Mouse (Mus musculus) Patski (cell line): ENCODE data around the gene Pik3cd. TPM values are rescaled to one million over a fixed set of nuclear protein-coding genes. Genes with fewer than 3 reads are reported as not detected.

ENCODE experiments used
- ATAC-seq: fragments of 100-300 bp; one replicate; pipeline ENCODE4 v1.8.0; 2021
- CTCF ChIA-PET: fragments of 350-600 bp; sonication (Branson Sonifier 250); formaldehyde crosslinking; loops from one replicate; lab custom pipeline; 2022; ENCODE audit warnings: inconsistent platforms; lab: Charles Lee
- POLR2A ChIA-PET: fragments of 350-600 bp; sonication (Branson Sonifier 250); formaldehyde crosslinking; loops from one replicate; lab custom pipeline; 2022; ENCODE audit warnings: antibody characterized with exemption, inconsistent platforms; lab: Charles Lee
- DNase-seq: peaks from one replicate; pipeline ENCODE4 v3.0.0-alpha.2; 2011; ENCODE audit warnings: low read depth, low spot score
- H3K27me3 ChIP-seq: fragments of 371-371 bp; one replicate; pipeline ENCODE4 v1.5.1; 2021
- CTCF ChIP-seq: fragments of 100-300 bp; IDR thresholded peaks from one replicate; pipeline ENCODE4 v1.5.1; 2021
- in situ Hi-C: fragments of 300-500 bp; cut with MboI; formaldehyde crosslinking; loops from 3 replicates; pipeline ENCODE4 v1.11.1; 2018; ENCODE audit warnings: low pct_unique_long_range_greater_than_20kb, mixed read lengths
- polyA plus RNA-seq: library from polyadenylated mRNA; unstranded; gene quantifications from one replicate; pipeline ENCODE4 v1.2.3, GENCODE M21; 2021

Gene Pik3cd
- polyA plus RNA-seq, 1 experiment from 2014 or later = 0.51 TPM

GRCm38 (mm10) chr4:149725661-149726350, 23.4 kb upstream of the Pik3cd start:
- CTCF ChIA-PET = interaction anchor here (0.8 to 2.6 kb wide), 3 partner anchors 10 to 12 kb away, joined by 3 to 20 read pairs (median 6); partner anchors contain the start of gene Tmem201
- no peak for DNase-seq
- in situ Hi-C loops = no loop called here
- H3K27me3 ChIP-seq = no peaks in the 10 kb centered on the region
- POLR2A ChIA-PET = interaction anchor here (1.1 kb wide), 1 partner anchor 8 kb away, joined by 3 read pairs; no protein-coding TSS in a partner anchor
- ATAC-seq = peak; percentile 31
- TF ChIP-seq CTCF = no peak

GRCm38 (mm10) chr4:149724916-149725470, 22.6 kb upstream of the Pik3cd start:
- DNase-seq (no peak), ATAC-seq (no peak)
- no peak for TF ChIP-seq CTCF
- no peaks in the 10 kb centered on the region for H3K27me3 ChIP-seq
- POLR2A ChIA-PET = interaction anchor here (1.1 kb wide), 1 partner anchor 9 kb away, joined by 3 read pairs; no protein-coding TSS in a partner anchor
- in situ Hi-C loops = no loop called here
- CTCF ChIA-PET = interaction anchor here (0.8 to 2.6 kb wide), 4 partner anchors 10 to 12 kb away, joined by 3 to 20 read pairs (median 4); partner anchors contain the start of gene Tmem201

GRCm38 (mm10) chr4:149723855-149724731, 21.7 kb upstream of the Pik3cd start:
- ChIA-PET POLR2A (no interaction called here), CTCF (interaction anchor here (1.2 to 1.6 kb wide), 2 partner anchors 9 to 13 kb away, joined by 3 to 6 read pairs; no protein-coding TSS in a partner anchor)
- H3K27me3 ChIP-seq = no peaks in the 10 kb centered on the region
- TF ChIP-seq CTCF = no peak
- DNase-seq (no peak), ATAC-seq (peak; percentile 46)
- in situ Hi-C loops = no loop called here

- POLR2A ChIA-PET = no interaction called here
These were observed 20.6 kb upstream of the Pik3cd start for GRCm38 (mm10) chr4:149723021-149723390.

GRCm38 (mm10) chr4:149722104-149723020, 20.0 kb upstream of the Pik3cd start:
- DNase-seq = no peak
- in situ Hi-C loops = no loop called here
- TF ChIP-seq CTCF = no peak
- H3K27me3 ChIP-seq = no peaks in the 10 kb centered on the region
- POLR2A ChIA-PET = no interaction called here
- CTCF ChIA-PET = interaction anchor here (1.2 kb wide), 1 partner anchor 11 kb away, joined by 3 read pairs; no protein-coding TSS in a partner anchor
- no peak for ATAC-seq

More at GRCm38 (mm10) chr4:149723021-149723390, 20.6 kb upstream of the Pik3cd start:
- no peak for DNase-seq
- in situ Hi-C loops = no loop called here
- no peak for ATAC-seq
- no peak for TF ChIP-seq CTCF
- CTCF ChIA-PET = interaction anchor here (1.2 kb wide), 1 partner anchor 12 kb away, joined by 3 read pairs; no protein-coding TSS in a partner anchor
- no peaks in the 10 kb centered on the region for H3K27me3 ChIP-seq

- ATAC-seq (no peak), DNase-seq (no peak)
- ChIA-PET POLR2A (no interaction called here), CTCF (no interaction called here)
- TF ChIP-seq CTCF = no peak
- no peaks in the 10 kb centered on the region for H3K27me3 ChIP-seq
- in situ Hi-C loops = no loop called here
These were observed 18.8 kb upstream of the Pik3cd start for GRCm38 (mm10) chr4:149721163-149721562.

- ChIA-PET POLR2A (no interaction called here), CTCF (interaction anchor here (0.7 kb wide), 1 partner anchor 17 kb away, joined by 3 read pairs; no protein-coding TSS in a partner anchor)
- no peak for ATAC-seq
- no peak for TF ChIP-seq CTCF
- no peak for DNase-seq
- in situ Hi-C loops = no loop called here
- no peaks in the 10 kb centered on the region for H3K27me3 ChIP-seq
These were observed 17.3 kb upstream of the Pik3cd start for GRCm38 (mm10) chr4:149719686-149720085.

GRCm38 (mm10) chr4:149714542-149714941, 12.2 kb upstream of the Pik3cd start:
- ChIA-PET POLR2A (interaction anchor here (0.7 kb wide), 1 partner anchor 107 kb away, joined by 3 read pairs; no protein-coding TSS in a partner anchor), CTCF (interaction anchor here (2.0 kb wide), 1 partner anchor 10 kb away, joined by 6 read pairs; no protein-coding TSS in a partner anchor)

GRCm38 (mm10) chr4:149711955-149712354, 9.6 kb upstream of the Pik3cd start:
- ChIA-PET CTCF (interaction anchor here (1.0 kb wide), 1 partner anchor 11 kb away, joined by 3 read pairs; no protein-coding TSS in a partner anchor), POLR2A (no interaction called here)
- H3K27me3 ChIP-seq = no peaks in the 10 kb centered on the region
- TF ChIP-seq CTCF = no peak
- DNase-seq = no peak
- in situ Hi-C loops = loop anchor here (5.0 kb wide), 1 partner anchor 60 kb away; no protein-coding TSS in a partner anchor
- no peak for ATAC-seq

More at GRCm38 (mm10) chr4:149714542-149714941, 12.2 kb upstream of the Pik3cd start:
- H3K27me3 ChIP-seq = no peaks in the 10 kb centered on the region
- TF ChIP-seq CTCF = no peak
- in situ Hi-C loops = loop anchor here (5.0 kb wide), 1 partner anchor 62 kb away; no protein-coding TSS in a partner anchor
- DNase-seq = no peak
- no peak for ATAC-seq
